Mouse (Mus musculus) gastrocnemius, postnatal 10 days (tissue): Measurements from ENCODE around the gene Sema5a. TPM values are rescaled to one million over a fixed set of nuclear protein-coding genes. Genes with fewer than 3 reads are reported as not detected.

Source experiments
- DNase-seq: peaks from one replicate; pipeline ENCODE4 v3.0.0; 2021; ENCODE audit warnings: mixed read lengths
- total RNA-seq, 2 experiments: library from RNA; stranded (reverse); gene quantifications; 2 replicates each; pipeline ENCODE4 v1.2.3; 2021

Gene Sema5a
- total RNA-seq, 2 experiments from 2014 or later: 20.7 to 27.4 TPM

- no peak for DNase-seq
Observed at GRCm38 (mm10) chr15:32546746-32547145, 302.1 kb downstream of the Sema5a start.

- no peak for DNase-seq
Observed at GRCm38 (mm10) chr15:32558925-32559324, 314.3 kb downstream of the Sema5a start.

GRCm38 (mm10) chr15:32562600-32562999, 318.0 kb downstream of the Sema5a start:
- no peak for DNase-seq

- DNase-seq: no peak
Observed at GRCm38 (mm10) chr15:32568181-32568857, 323.7 kb downstream of the Sema5a start.

- no peak for DNase-seq
Observed at GRCm38 (mm10) chr15:32568858-32569387, 324.3 kb downstream of the Sema5a start.

GRCm38 (mm10) chr15:32574327-32574726, 329.7 kb downstream of the Sema5a start:
- no peak for DNase-seq

- DNase-seq: no peak
Observed at GRCm38 (mm10) chr15:32575212-32575611, 330.6 kb downstream of the Sema5a start.

GRCm38 (mm10) chr15:32579351-32579750, 334.7 kb downstream of the Sema5a start:
- DNase-seq: peak; percentile 10

GRCm38 (mm10) chr15:32590641-32591040, 346.0 kb downstream of the Sema5a start:
- no peak for DNase-seq

GRCm38 (mm10) chr15:32593746-32594145, 349.1 kb downstream of the Sema5a start:
- no peak for DNase-seq

GRCm38 (mm10) chr15:32596574-32596973, 352.0 kb downstream of the Sema5a start:
- DNase-seq: no peak

- DNase-seq: no peak
Observed at GRCm38 (mm10) chr15:32597189-32597588, 352.6 kb downstream of the Sema5a start.

GRCm38 (mm10) chr15:32607236-32607635, 362.6 kb downstream of the Sema5a start:
- no peak for DNase-seq

- peak; percentile 24 for DNase-seq
Observed at GRCm38 (mm10) chr15:32610776-32611175, 366.2 kb downstream of the Sema5a start.

GRCm38 (mm10) chr15:32611201-32611600, 366.6 kb downstream of the Sema5a start:
- DNase-seq: no peak

GRCm38 (mm10) chr15:32613718-32614117, 369.1 kb downstream of the Sema5a start:
- DNase-seq: no peak

- no peak for DNase-seq
Observed at GRCm38 (mm10) chr15:32615773-32616172, 371.2 kb downstream of the Sema5a start.

- DNase-seq: no peak
Observed at GRCm38 (mm10) chr15:32619199-32619598, 374.6 kb downstream of the Sema5a start.

- no peak for DNase-seq
Observed at GRCm38 (mm10) chr15:32623037-32623739, 378.6 kb downstream of the Sema5a start.

GRCm38 (mm10) chr15:32624106-32624505, 379.5 kb downstream of the Sema5a start:
- no peak for DNase-seq

- DNase-seq: no peak
Observed at GRCm38 (mm10) chr15:32626031-32626430, 381.4 kb downstream of the Sema5a start.

- no peak for DNase-seq
Observed at GRCm38 (mm10) chr15:32633713-32634112, 389.1 kb downstream of the Sema5a start.

- no peak for DNase-seq
Observed at GRCm38 (mm10) chr15:32637879-32638278, 393.3 kb downstream of the Sema5a start.
